Mouse (Mus musculus) left cerebral cortex, adult 18-20 months (tissue): ENCODE data around the gene Qars. TPM values are rescaled to one million over a fixed set of nuclear protein-coding genes. Genes with fewer than 3 reads are reported as not detected.
A peak's percentile ranks its signal among the peaks of the same experiment; 100 is the strongest.

Experiments used
- DNase-seq, 2 experiments: peaks; one replicate each; pipeline ENCODE4 v3.0.0; 2021 to 2022; ENCODE audit warnings: low spot score in 2 of 2, mixed read lengths in 1 of 2
- long read RNA-seq, 2 experiments: library from polyadenylated mRNA; stranded (forward); transcript quantifications; one replicate each; pipeline ENCODE4 v2.0.0; 2021
- total RNA-seq, 2 experiments: library from RNA; stranded (reverse); gene quantifications; 2 replicates each; pipeline ENCODE4 v1.2.3; 2021

Qars gene
- 10 to 100 TPM; 72.7 to 77.7 TPM for total RNA-seq
- long read RNA-seq, experiment 1, transcript Qars-201 (24 exons, 2,800 nt): major isoform, 21 of 37 reads
- long read RNA-seq, experiment 1, partial matches to known transcripts: 8 of 37 reads
- long read RNA-seq, experiment 1, other reads (novel, unspliced or antisense): 8 of 37 reads
- long read RNA-seq, experiment 2, transcript Qars-201 (24 exons, 2,800 nt): major isoform, 31 of 41 reads
- long read RNA-seq, experiment 2, partial matches to known transcripts: 6 of 41 reads
- long read RNA-seq, experiment 2, other reads (novel, unspliced or antisense): 4 of 41 reads

DNA sequence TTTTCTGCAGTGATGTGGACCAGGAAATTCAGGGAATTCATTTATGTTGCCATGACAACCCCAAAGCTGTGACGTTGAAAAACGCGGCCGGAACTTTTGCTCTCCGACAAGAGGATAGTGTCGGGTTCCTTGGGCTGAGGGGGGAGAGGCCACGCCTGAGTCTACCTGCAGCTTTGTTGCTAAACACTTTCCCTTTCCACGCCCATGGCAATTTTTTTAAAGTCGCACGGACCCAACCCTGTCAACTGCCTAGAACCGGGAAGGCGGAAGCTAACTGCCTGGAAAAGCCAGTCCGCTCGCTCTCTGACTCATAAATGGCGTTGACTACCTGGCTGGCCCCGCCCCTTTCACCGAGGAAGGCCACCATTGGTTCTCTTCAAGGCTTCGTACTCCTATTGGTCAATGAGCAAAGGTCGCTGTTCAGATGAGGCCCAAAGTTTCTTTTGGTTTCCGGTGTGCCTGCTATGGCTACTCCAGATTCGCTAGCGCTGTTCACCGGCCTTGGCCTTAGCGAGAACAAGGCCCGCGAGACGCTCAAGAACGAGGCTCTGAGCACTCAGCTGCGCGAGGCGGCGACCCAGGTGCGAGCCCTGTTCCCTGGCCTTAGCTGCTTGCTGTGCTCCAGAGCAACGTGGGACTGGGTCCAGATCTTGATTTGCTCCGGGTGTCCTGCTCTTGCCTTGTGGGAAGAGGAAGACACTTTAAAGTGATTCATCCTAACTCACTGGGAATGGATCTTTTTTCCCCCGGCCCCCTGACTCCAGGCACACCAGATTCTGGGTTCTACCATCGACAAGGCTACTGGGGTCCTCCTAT lies at the start of gene Qars:
Qars (plus strand) TSS at position 88 of the 816 bp plus-strand sequence.
- peak; percentile 90 to 93 for DNase-seq

DNA sequence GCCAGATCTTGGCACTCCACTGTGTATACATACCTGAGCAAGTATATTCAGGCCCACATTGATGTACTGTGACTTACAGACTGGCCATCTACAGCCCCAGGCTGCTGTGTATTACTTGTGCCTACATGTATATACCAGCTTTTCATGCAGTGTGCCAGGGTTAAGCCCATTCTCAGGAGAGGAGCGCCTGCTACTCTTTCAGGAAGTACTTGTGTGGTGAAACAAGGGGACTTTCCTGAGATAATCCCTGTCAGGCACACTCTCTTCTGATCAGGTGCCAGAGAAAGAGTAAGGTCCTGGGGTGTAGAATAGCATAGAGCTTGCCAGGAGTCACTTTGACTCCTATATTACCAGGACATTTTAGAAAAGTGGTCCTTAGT lies 47.6 kb upstream of the Qars start:
- DNase-seq: no peak

DNA sequence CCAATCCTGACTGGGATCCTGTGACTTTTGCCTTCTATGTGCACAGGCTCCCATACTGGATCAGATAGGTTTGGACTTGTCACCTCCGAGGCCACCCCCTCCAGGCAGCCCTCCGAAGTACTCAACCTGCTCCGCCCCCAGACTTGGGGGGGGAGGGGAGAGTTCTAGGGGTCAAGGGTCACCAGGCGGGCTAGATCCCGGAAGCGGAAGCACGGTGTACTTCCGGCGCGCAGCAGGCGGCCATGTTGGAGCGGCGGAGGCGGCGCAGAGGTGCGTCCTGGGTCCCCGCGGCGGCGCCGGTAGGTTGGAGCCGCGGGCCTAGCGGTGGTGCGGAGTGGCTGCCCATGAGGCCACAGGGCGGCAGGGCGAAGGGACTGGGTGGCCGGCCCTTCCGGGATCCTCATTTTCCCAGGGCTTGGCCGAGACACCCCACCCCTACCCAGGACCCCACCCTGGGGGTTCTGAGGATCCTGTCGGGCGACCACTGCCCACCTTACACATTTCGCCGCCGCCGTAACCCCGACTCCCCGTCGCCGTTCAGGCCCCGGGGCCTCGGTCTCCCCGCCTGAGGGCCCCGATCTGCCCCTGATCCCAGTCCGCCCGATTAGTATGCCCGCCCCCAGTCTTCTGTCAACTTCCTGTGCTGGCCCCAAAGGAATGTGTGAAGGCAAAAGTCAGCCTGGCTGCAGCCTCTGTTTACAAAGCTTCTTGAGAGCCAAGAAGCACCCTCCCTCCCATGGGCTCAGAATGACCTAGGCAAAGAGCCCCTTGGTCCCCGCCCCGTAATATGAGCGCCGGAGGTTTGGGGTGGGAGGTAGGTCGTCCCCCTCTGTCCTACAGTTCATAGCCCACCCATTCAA lies 47.0 kb upstream of the Qars start, which contains the start of gene Ccdc71:
Ccdc71 (plus strand) TSS at position 209 of the 860 bp plus-strand sequence.
- peak; percentile 84 to 88 for DNase-seq

DNA sequence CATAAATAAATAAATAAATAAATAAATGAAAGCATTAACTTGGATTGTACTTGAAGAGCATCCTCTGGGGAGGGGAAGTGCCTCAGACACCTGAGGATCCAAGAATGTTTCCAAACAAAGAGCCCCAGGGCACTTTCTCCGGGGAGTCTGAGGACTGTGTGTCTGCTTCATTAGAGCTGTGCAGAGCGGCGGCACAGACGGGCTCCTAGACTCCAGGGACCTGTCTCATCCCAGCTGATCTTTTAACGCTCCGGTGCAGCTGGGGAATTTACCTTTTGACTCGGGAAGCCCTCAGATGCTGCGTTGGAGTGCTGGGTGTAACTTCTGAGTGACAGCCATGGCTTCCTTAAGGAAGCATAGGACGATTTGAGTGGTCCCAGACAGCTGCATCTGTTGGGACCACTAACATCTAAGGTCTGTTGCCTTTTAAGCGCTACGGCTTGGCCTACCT lies 46.3 kb upstream of the Qars start, which contains the start of gene Klhdc8b:
Klhdc8b (minus strand) TSS at position 401 of the 451 bp plus-strand sequence.
- no peak for DNase-seq

DNA sequence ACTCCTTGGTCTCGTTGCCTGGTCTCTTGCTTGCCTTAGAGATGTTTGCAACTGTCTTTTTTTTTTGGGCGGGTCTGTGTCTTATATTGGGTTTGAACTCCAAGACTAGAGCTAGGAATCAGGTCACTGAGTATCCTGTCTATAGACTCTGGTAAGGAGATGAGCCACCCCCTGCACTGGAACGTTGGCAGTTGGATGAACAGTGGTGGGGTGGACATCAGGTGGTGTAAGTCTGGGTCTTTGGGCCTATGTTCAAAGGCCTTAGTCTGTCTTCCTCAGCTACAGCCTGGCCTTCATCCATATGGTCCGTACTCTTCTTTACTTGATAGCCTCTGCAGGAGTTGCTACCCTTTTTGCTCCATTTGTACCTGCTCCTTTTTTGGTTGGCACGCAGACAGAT lies 45.8 kb upstream of the Qars start:
- DNase-seq: no peak

DNA sequence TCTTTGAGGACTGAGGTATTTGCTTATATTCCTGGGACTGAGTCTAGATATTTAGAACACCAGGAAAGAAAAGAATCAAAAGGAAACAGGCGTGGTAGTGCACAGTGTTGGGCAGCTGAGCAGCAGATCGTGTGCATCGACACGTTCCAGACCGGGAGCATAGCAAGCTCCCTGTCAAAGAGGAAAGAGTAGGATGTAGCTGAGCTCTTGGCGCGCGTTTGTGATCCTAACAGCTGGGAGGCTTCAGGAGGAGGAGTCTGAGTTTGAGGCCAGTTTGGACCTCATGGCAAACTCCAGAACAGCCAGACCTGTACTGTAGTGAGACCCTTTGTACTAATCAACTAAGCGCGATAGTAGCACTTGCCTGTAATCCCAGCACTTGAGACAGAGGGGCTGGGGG lies 45.3 kb upstream of the Qars start:
- DNase-seq: no peak

DNA sequence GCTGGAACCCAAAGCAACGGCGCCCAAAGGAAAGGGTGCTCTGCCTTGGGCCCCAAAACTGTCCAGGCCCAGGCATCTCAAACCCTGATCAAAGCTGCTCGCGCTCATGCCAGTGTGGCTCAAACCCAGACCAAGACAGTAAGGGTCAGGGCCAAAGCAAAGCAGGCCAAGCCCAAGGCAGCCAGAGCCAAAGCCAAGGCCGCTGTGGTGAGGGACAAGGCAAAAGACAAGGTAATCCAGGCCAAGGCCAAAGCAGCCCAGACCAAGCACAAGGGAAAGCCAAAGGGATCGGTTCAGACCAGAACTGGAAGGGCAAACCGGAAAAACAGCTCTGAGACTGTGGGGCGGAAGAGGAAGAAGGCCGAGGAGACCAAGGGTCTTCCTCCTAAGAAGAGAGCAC lies 43.8 kb upstream of the Qars start:
- no peak for DNase-seq

DNA sequence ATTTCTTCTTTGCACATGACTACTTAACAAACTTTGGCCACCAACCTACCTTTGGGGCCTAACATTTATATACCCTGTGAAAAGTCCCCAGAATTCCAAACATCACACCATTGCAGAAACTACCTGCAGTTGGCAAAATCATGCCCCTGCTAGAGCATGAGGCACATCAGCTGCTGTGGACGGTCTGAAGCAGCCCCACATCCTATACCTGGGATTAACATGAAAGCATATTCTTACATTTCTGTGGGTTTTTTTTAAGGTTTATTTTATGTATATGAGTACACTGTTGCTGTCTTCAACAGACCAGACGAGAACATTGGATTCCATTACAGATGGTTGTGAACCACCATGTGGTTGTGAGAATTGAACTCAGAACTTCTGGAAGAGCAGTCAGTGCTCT lies 41.3 kb upstream of the Qars start:
- DNase-seq: no peak

DNA sequence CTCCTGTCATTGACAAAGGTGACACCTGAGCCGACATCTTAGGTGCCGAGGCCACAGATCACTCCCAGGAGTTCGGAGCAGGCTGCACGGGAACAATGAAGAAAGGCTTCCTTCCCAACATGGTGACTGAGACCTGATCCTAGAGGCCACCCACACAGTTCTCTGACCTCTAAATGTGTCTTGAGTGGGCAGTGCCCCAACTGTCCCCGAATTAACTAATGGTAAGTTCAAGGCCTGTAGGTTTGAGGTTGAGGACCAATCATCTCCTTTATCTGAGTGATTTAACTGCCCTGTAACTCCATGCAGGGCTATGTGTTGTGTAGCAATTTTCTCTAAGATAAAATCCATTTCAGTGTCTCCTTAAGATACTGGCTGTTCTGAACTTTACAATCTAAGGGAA lies 38.1 kb upstream of the Qars start:
- no peak for DNase-seq

DNA sequence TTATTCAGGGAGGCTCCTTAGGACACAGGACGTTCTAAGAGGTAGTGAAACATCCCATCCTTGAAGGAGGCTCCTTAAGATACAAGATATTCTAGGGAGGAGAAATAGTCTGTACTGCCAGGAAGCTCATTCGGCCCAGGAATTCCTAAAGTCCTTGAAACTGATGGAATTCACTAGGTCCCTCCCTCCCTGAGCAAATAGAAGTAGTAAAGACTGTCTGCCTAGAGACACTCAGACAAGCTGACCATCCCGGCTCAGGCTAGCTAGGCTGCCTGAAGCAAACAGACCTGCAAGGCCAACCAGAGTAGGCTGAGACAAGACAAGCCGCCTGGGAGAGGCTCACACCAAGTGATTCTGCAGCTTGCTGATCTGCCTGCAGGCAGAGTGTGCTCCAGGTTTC lies 37.7 kb upstream of the Qars start:
- no peak for DNase-seq

DNA sequence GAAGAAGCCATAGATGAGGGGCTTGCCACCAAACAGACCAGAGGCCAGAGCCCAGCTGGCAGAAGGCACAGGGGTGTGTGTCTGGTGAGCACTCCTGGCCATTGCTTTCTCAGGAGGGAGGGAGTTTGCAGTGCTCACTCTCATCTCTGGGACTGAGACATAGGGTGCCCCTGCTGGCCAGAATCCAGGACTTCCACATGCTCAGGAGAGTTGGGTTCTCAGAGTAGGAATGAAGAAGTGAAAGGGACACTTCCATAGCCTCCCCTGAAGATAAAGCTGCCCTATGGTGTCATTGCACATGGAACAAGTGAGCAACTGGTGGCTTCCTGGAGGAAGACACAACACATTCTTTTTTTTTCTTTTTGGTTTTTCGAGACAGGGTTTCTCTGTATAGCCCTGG lies 33.0 kb upstream of the Qars start:
- DNase-seq: no peak

DNA sequence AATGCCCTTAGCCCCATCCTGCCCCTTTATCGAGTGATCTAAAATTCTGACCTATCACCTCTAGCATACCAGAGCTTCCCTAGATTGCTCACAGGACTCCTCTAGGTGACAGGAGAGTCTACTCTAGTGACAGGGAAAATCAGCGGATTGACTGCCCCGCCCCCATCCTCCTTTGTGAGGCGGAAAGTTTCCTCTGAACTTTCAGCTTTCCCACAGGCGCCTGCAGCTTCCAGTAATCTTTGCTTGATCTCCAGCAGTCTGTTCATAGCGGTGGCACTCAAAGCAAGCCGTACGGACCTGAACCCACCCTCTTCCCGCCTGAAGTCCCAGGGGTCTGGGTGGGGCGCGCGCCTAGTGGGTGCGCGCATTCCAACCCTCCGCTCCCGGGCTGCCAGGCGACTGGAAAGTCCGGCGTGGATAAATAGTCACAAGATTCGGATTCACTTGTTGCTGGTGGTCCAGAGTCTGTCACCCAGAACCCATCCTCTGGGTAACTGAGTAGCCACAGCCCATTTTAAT lies 28.8 kb upstream of the Qars start:
- DNase-seq: no peak

DNA sequence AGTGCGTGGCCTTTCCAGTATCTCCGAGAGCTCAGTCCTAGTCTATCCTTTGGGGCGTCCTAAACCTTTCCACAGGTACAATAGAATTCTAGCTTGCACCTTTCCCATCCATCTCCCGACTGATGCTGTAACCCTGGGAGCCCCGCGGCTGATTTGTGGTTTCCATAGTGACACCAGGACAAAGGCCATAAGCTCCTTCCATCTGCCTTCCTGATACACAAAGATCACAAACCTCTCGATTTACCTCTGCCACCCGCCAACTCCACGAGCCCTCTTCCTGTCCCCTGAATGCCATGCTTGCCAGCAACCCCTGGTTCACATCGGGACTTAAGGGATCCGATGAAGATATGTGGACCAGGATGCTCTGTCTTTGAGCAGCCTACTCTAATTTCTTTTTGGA lies 28.3 kb upstream of the Qars start:
- no peak for DNase-seq

DNA sequence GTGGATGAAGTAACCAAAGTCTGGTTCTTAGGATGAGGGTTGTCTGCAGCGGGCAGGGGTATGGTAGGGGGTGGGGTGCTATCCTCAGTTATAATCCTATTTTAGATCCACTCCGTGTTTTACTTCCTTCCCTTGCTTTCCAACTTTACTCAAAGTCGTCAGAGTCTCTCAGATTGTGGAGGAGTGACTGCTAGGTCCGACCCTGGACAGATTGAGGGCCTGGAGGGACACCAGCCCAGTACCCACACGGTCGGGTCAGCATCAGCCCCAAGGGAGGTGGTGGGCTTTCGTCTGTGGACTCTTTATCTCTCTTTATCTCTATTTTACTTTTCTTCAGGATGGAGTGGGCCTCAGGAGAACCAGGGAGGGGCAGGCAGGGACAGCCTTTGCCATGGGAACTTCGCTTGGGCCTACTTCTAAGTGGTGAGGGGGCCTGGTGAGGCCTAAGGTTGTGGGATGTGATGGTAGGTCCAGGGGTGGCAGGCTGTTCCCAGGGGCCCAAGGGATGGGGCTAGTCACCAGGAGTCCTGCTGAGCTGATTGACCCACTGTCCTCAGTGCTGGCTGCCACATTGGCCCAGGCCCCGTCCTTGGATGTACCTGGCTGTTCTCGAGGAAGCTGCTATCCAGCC lies 27.7 kb upstream of the Qars start, which contains the start of gene Lamb2:
Lamb2 (plus strand) TSS at position 16 of the 631 bp plus-strand sequence.
- DNase-seq: no peak

DNA sequence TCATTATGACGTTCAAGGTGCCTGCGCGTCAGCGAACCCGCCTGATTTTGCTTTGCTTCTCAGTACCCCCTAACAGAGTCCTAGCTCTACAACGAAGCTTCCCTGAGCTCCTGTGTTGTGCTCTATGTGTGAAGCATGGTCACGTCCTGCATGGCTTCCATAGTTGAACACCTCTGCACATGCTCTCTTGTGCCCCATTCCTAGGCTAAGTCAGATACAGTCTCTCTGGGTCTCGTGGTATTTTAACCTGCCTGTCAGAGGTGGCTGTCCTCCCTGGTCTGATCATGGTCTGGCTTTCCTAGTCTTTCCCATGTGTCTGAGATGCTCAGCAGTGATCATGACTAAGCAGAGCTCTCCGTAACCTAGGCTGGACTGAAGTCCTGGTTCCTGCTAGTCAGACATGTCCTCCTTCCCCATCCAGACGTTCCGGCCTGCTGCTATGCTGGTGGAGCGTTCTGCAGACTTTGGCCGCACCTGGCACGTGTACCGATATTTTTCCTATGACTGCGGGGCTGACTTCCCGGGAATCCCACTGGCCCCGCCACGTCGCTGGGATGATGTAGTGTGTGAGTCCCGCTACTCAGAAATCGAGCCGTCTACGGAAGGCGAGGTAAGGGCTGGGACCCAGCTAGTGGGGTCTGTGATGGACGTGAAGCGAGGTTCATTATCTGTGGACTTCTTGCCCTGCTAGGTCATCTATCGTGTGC lies 26.5 kb upstream of the Qars start:
- no peak for DNase-seq

DNA sequence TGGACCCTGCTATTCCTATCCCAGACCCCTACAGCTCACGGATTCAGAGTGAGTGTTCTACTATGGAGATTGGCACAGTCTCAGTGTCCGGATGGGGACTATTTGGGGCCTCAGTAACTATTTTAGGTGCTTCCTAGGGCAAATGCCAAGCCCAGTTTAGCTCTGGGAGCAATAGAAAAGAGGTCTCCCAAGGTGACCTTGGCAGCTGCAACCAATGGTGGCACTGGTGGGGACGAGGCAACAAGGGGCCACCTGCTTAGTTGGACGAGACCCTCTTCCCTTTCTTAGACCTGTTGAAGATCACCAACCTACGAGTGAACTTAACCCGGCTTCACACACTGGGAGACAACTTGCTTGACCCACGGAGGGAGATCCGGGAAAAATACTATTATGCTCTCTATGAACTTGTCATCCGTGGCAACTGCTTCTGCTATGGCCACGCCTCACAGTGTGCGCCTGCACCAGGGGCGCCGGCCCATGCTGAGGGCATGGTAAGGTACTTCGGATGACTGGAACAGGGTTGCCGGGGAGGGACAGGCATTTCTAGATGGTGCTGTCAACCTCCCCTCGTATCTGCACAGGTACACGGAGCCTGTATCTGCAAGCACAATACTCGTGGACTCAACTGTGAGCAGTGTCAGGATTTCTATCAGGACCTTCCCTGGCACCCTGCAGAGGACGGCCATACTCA lies 25.8 kb upstream of the Qars start:
- DNase-seq: no peak

DNA sequence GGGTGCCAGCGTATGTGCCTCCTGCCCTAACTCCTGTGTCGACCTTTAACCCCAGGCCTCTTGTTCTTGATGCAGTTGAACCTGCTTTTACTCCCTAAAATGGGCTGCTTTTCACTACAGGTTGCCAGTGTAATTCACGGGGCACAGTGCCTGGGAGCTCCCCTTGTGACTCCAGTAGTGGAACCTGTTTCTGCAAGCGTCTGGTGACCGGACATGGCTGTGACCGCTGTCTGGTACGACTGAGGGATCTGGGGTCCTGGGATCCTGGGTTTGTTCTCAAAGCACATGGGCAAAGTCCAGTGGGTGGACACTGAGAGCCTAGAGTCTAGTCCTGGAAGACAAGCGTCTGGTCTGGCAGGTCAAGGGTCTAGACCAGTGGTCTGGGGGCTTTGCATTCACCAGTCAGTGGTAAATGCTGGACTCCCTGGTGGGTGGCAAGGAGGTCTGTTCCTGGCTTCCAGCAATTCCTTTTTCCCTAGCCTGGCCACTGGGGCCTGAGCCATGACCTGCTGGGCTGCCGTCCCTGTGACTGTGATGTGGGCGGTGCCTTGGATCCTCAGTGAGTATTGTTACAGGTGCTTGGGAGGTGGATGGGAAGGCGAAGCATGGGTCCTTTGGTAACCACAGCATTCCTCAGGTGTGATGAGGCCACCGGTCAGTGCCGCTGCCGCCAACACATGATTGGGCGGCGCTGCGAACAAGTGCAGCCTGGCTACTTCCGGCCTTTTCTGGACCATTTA lies 24.3 kb upstream of the Qars start:
- no peak for DNase-seq

DNA sequence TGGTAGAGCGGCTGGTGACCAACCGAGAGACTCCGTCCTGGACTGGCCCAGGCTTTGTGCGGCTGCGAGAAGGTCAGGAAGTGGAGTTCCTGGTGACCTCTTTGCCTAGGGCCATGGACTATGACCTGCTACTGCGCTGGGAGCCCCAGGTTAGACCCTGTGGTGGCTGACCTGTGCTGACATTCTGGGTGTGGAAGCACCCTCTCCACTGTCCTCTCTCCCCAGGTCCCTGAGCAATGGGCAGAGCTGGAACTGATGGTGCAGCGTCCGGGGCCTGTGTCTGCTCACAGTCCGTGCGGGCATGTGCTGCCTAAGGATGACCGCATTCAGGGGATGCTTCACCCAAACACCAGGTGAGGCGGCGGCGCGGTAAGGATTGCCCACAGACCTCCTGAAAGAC lies 23.5 kb upstream of the Qars start:
- DNase-seq: no peak
